Mouse (Mus musculus): ENCODE measurements at regions not wholly inside any gene's neighbourhood (a gene's known extent, or its start where the extent isn't known, plus 50 kb on each side); places are given as distances from the start of the nearest gene placed in this dataset. TPM values are rescaled to one million over a fixed set of nuclear protein-coding genes. Genes with fewer than 3 reads are reported as not detected.

Small RNA genes lying in the stretch of these regions (microRNA-seq; reads per million reads assigned to microRNA genes)
- gene Gm22401 = not detected

All from forebrain, embryonic 14.5 days (tissue).